Mouse (Mus musculus) hindbrain, embryonic 16.5 days (tissue): Measurements from ENCODE around the gene Arhgap15. TPM values are rescaled to one million over a fixed set of nuclear protein-coding genes. Genes with fewer than 3 reads are reported as not detected.

Experiments used
- ATAC-seq: fragments of 200-750 bp; cut with Nextera tagmentation; 2 replicates; pipeline ENCODE4 v1.8.0; 2017; ENCODE audit warnings: moderate TSS enrichment, moderate library complexity
- H3K27ac ChIP-seq: fragments of 300-500 bp; sonication (generic); 2 replicates; pipeline ENCODE4 v1.5.1; 2014; ENCODE audit warnings: low read depth, mild to moderate bottlenecking, control low read depth, low read length, moderate library complexity
- H3K27me3 ChIP-seq: fragments of 300-500 bp; sonication (generic); replicated peaks from 2 replicates; pipeline ENCODE4 v1.6.1; 2014; ENCODE audit warnings: low read length; ENCODE audit not compliant: control insufficient read depth, insufficient read depth
- H3K36me3 ChIP-seq: fragments of 300-500 bp; sonication (generic); 2 replicates; pipeline ENCODE4 v1.6.1; 2014; ENCODE audit warnings: mild to moderate bottlenecking, low read length, moderate library complexity, mixed read lengths; ENCODE audit not compliant: control insufficient read depth, insufficient read depth
- H3K4me1 ChIP-seq: fragments of 300-500 bp; sonication (generic); 2 replicates; pipeline ENCODE4 v1.6.1; 2014; ENCODE audit warnings: low read depth, low read length; ENCODE audit not compliant: control insufficient read depth, insufficient read depth
- H3K4me2 ChIP-seq: fragments of 300-500 bp; sonication (generic); 2 replicates; pipeline ENCODE4 v1.6.1; 2014; ENCODE audit warnings: mild to moderate bottlenecking, low read length, control low read depth, moderate library complexity
- H3K4me3 ChIP-seq: fragments of 300-500 bp; sonication (generic); 2 replicates; pipeline ENCODE4 v1.5.1; 2014; ENCODE audit warnings: mild to moderate bottlenecking, low read length, control low read depth, moderate library complexity
- H3K9ac ChIP-seq: fragments of 300-500 bp; sonication (generic); 2 replicates; pipeline ENCODE4 v1.6.1; 2014; ENCODE audit warnings: low read depth, mild to moderate bottlenecking, control low read depth, low read length, moderate library complexity
- H3K9me3 ChIP-seq: fragments of 300-500 bp; sonication (generic); 2 replicates; pipeline ENCODE4 v1.6.1; 2014; ENCODE audit warnings: mild to moderate bottlenecking, low read length, moderate library complexity; ENCODE audit not compliant: control insufficient read depth
- WGBS: fragments of 180-500 bp; shearing (Covaris S2); extraction: QIAGEN DNeasy Blood & Tissue Kit; methylation state at CpG from one replicate; pipeline ENCODE4 v1.1.7; 2014; 5-methylcytosine and 5-hydroxymethylcytosine counted together
- polyA plus RNA-seq: library from polyadenylated mRNA; unstranded; fragments of >200 nt; fragmentation: Nextera tagmentation; extraction: Ambion mirVana; gene quantifications from 2 replicates; pipeline ENCODE4 v1.2.1, GENCODE M21; 2015

Gene Arhgap15
- polyA plus RNA-seq, 1 experiment from 2014 or later: 3.0 TPM

DNA sequence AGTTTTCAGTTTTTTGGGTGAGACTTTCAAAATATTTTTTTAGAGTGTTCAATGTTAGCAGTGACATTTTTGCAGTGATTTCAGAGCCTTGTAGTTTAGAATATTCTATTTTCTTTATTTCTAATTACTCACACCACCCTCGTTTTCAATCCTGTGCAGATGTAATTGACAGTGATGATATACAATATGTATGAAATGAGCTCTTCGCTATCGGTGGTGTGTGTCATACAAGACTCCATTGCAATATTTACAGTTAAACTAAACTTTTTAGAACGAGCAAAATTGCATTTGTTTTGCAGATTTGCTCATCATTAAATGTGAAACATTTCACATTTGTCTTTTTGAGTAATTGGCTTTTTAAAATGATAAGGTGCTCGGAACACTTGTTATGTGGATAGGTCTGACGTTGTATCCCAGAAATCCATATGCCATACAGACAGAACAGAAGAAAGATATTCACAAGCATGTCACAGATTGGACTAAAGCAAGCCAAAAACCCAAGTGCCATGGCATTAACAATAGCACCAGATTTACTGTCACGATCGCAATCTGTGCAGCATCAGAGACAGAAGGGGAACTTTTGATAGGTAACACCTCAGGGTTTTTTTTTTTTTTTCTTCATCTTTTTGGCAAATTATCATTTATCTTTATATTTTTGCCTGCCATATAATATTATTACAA, 280.6 kb downstream of the Arhgap15 start:
- Histone ChIP-seq H3K9ac (no peak overlapping the region), H3K4me3 (no peak overlapping the region), H3K27me3 (no peaks in the 10 kb centered on the region), H3K4me2 (no peak overlapping the region), H3K27ac (no peak overlapping the region), H3K36me3 (no peaks in the 10 kb centered on the region), H3K9me3 (no peaks in the 10 kb centered on the region), H3K4me1 (no peaks in the 10 kb centered on the region)
- ATAC-seq: no peak
- 84% methylated on average over 8 of the region's 8 CpGs for WGBS

DNA sequence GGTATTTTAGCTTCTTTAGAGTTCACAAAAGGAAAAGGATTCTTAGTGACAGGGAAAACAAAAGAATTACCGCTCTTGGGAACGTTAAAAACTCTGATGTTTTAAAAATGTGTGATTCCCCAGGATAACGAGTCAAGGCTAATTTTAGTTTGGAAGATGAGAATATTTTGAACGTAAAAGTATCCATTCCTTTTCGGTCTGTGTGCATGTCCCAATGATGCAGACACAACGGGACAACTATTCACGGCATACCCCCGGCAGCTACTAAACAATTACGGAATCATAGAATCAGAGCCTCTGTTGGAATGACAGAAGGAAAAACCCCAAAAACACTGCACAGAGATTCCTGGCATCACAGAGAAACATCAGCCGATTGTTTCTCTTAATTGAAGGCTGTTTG, 281.2 kb downstream of the Arhgap15 start:
- no peak overlapping the region for H3K9ac ChIP-seq
- no peak overlapping the region for H3K4me3 ChIP-seq
- H3K27ac ChIP-seq: no peak overlapping the region
- no peaks in the 10 kb centered on the region for H3K36me3 ChIP-seq
- no peak overlapping the region for H3K4me2 ChIP-seq
- H3K27me3 ChIP-seq: no peaks in the 10 kb centered on the region
- ATAC-seq: no peak
- no peaks in the 10 kb centered on the region for H3K9me3 ChIP-seq
- 87% methylated on average over 10 of the region's 10 CpGs for WGBS
- no peaks in the 10 kb centered on the region for H3K4me1 ChIP-seq

DNA sequence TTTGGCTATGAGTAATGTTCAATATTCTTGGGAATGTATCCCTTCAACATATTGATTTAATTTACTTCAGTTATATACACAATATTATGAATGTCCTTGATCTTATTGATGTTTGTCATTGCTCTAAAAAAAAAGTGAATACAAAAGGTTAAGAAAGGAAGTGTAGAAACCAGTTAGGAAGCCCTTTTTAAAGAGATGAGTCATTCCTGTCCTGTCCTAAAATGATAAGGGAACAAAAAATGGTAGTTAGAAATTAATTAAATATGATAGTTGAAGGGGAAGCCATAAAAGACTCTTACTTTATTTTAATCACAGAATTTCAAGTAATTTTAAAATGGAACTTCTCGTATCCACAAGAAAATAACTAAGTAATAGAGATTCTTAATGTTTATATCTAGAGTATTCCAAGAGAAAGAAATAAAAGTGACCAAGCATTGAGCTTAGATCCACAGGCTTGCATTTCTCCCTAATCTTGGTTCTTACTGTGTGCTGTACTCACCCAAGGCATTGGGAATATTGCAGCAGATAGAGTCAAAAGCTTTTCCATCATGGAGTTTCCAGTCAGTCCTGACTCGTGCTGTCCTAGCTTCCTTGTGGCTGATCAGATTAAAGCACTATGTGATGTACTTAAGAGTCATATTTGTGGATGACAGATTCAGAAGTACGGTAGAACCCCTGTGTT, 291.0 kb downstream of the Arhgap15 start:
- Histone ChIP-seq H3K27me3 (no peaks in the 10 kb centered on the region), H3K4me2 (no peak overlapping the region), H3K9me3 (no peaks in the 10 kb centered on the region), H3K36me3 (no peaks in the 10 kb centered on the region), H3K9ac (no peak overlapping the region), H3K4me1 (no peaks in the 10 kb centered on the region), H3K4me3 (no peak overlapping the region), H3K27ac (no peak overlapping the region)
- WGBS: 88% methylated on average over 3 of the region's 3 CpGs
- no peak for ATAC-seq

DNA sequence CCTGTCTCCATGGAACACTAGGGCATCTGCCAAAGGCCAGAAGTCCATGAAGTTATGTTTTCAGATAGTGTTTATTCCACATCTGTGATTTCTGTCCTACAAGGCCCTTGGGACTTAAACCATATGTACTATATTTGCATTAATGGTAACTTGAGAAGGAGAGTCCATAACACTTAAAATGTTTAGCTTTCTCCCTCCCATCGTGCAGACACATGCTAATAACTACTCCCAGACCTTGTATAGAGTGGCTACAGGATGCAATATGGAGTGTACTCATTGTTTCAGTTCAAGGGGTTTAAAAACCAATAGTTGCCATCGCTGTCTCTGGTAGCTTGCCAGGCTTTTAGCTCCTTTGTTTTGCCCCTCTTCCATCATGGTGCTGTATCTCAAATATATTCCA, 295.5 kb downstream of the Arhgap15 start:
- H3K36me3 ChIP-seq: no peaks in the 10 kb centered on the region
- H3K4me3 ChIP-seq: no peak overlapping the region
- 68% methylated on average over 2 of the region's 2 CpGs for WGBS
- no peaks in the 10 kb centered on the region for H3K27me3 ChIP-seq
- no peaks in the 10 kb centered on the region for H3K4me1 ChIP-seq
- ATAC-seq: no peak
- H3K27ac ChIP-seq: no peak overlapping the region
- H3K9me3 ChIP-seq: no peaks in the 10 kb centered on the region
- no peak overlapping the region for H3K4me2 ChIP-seq
- H3K9ac ChIP-seq: no peak overlapping the region

DNA sequence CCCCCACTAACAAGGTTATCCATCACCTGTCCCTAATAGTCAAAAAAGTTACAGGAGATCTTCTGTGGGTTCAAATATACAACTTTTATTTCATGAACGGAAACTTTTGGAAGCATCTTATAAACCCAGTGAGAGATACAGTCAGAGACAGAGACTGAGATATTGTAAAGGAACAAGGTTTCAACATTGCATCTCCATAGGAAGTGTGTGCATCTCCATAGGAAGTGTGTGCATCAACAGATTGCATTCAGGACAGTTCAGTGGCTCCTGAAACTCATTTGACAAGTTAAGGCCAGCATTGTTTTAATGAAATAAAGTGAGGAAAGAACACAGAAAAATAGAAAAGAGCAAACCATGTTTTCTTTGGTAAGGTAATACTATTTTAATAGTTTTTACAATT, 296.0 kb downstream of the Arhgap15 start:
- 95% methylated on average over 1 of the region's 1 CpGs for WGBS
- H3K4me3 ChIP-seq: no peak overlapping the region
- H3K27me3 ChIP-seq: no peaks in the 10 kb centered on the region
- no peak overlapping the region for H3K27ac ChIP-seq
- no peaks in the 10 kb centered on the region for H3K4me1 ChIP-seq
- no peak overlapping the region for H3K9ac ChIP-seq
- no peaks in the 10 kb centered on the region for H3K9me3 ChIP-seq
- no peak for ATAC-seq
- H3K36me3 ChIP-seq: no peaks in the 10 kb centered on the region
- no peak overlapping the region for H3K4me2 ChIP-seq

DNA sequence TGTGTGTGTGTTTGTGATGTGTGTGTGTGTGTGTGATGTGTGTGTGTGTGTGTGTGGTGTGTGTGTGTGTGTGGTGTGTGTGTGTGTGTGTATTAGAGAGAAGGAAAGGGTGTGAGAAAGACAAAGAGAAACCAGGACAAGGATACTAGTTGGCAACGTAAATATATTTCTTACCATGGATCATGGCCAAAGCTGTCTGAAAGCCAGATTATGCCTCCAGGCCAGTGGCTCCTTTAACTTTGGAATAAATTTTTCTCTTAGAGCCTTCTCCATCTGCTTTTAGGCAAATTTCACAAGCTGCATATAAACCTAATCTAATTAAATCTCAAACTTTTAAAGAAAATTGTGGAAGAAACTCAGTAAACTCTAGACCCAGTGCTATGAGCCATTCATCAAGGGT, 296.6 kb downstream of the Arhgap15 start:
- H3K9ac ChIP-seq: no peak overlapping the region
- no peak overlapping the region for H3K4me2 ChIP-seq
- H3K27me3 ChIP-seq: no peaks in the 10 kb centered on the region
- WGBS: 55% methylated on average over 1 of the region's 1 CpGs
- H3K27ac ChIP-seq: no peak overlapping the region
- no peak for ATAC-seq
- H3K4me3 ChIP-seq: no peak overlapping the region
- H3K4me1 ChIP-seq: no peaks in the 10 kb centered on the region
- H3K36me3 ChIP-seq: no peaks in the 10 kb centered on the region
- H3K9me3 ChIP-seq: no peaks in the 10 kb centered on the region

DNA sequence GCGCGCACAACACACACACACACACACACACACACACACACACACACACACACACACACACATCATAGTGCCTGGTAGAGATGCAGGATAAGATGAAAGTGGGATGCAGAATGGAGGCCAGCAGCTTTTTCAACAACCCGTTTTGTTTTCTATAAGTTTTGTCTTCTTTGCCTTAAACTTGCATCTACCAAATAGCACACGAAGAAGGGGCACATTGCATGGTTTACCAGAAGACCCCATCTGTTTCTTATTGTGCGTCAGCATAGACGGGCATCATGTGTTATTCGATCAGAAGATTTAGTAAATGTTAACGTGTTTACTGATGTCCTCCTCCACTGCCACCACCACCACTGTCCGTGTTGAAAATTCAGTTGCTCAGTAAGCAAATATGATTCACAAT, 311.7 kb downstream of the Arhgap15 start:
- Histone ChIP-seq H3K4me3 (no peak overlapping the region), H3K36me3 (no peaks in the 10 kb centered on the region), H3K27me3 (no peaks in the 10 kb centered on the region), H3K4me2 (no peak overlapping the region), H3K9ac (no peak overlapping the region), H3K9me3 (no peaks in the 10 kb centered on the region), H3K4me1 (no peaks in the 10 kb centered on the region), H3K27ac (no peak overlapping the region)
- no peak for ATAC-seq
- 84% methylated on average over 9 of the region's 9 CpGs for WGBS

DNA sequence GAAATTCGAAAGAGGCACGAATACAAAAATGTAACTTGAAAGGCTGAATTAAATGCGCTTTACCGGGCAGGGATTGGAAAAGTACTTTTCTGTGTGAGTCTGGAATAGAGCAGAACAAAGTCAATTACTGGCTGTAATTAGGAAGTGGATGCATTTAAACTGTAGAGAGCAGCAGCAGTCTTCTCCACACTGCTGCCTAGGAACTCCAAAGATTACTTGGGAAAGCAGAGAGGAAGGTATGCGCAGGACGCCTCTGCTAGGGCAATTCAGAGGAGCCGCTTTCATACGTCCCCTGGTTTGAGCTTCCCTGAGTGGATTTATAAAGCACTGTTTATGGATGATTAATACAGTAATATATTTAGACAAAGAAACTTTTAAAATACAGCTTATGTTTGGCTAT, 312.1 kb downstream of the Arhgap15 start:
- no peaks in the 10 kb centered on the region for H3K9me3 ChIP-seq
- H3K4me2 ChIP-seq: no peak overlapping the region
- 67% methylated on average over 8 of the region's 8 CpGs for WGBS
- ATAC-seq: peak; percentile 80; the same call in 1 of the 2 replicates
- H3K9ac ChIP-seq: no peak overlapping the region
- no peaks in the 10 kb centered on the region for H3K36me3 ChIP-seq
- H3K4me1 ChIP-seq: no peaks in the 10 kb centered on the region
- no peaks in the 10 kb centered on the region for H3K27me3 ChIP-seq
- no peak overlapping the region for H3K27ac ChIP-seq
- H3K4me3 ChIP-seq: no peak overlapping the region

DNA sequence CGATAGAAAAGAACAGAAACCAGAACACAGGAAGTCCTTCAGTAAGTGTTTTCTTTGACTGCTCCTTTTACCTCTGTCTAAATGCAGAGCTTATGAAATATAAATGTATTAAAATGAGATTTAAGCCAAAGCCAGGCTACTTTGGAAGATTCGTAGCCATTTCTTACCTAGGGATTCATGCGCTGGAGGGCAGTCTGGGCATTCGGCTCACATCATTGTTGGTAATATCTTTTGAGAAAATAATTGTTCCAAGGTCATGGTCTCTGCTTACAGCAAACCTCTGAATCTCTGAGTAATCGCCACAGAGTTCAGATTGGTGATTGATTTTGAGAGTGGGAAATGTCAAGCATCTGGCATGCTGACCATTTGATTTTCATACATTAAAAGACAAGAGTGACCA, 316.4 kb downstream of the Arhgap15 start:
- no peaks in the 10 kb centered on the region for H3K36me3 ChIP-seq
- ATAC-seq: no peak
- no peaks in the 10 kb centered on the region for H3K9me3 ChIP-seq
- no peaks in the 10 kb centered on the region for H3K27me3 ChIP-seq
- no peaks in the 10 kb centered on the region for H3K4me1 ChIP-seq
- H3K4me2 ChIP-seq: no peak overlapping the region
- 87% methylated on average over 5 of the region's 5 CpGs for WGBS
- no peak overlapping the region for H3K4me3 ChIP-seq
- H3K27ac ChIP-seq: no peak overlapping the region
- H3K9ac ChIP-seq: no peak overlapping the region
